Mouse (Mus musculus) liver, embryonic 15.5 days (tissue): Measurements from ENCODE around the gene Card14. TPM values are rescaled to one million over a fixed set of nuclear protein-coding genes. Genes with fewer than 3 reads are reported as not detected.
A peak's percentile ranks its signal among the peaks of the same experiment; 100 is the strongest.

ENCODE experiments used
- ATAC-seq: fragments of 200-750 bp; cut with Nextera tagmentation; 2 replicates; pipeline ENCODE4 v1.8.0; 2017; ENCODE audit warnings: moderate number of reproducible peaks, mild to moderate bottlenecking, moderate library complexity; ENCODE audit not compliant: insufficient read depth
- H3K27ac ChIP-seq: fragments of 300-500 bp; sonication (generic); replicated peaks from 2 replicates; pipeline ENCODE4 v1.5.1; 2015; ENCODE audit warnings: mild to moderate bottlenecking, inconsistent platforms
- H3K27me3 ChIP-seq: fragments of 300-500 bp; sonication (generic); 2 replicates; pipeline ENCODE4 v1.6.1; 2015; ENCODE audit warnings: mild to moderate bottlenecking, inconsistent platforms
- H3K36me3 ChIP-seq: fragments of 300-500 bp; sonication (generic); replicated peaks from 2 replicates; pipeline ENCODE4 v1.6.1; 2015; ENCODE audit warnings: moderate library complexity, mild to moderate bottlenecking, inconsistent platforms
- H3K4me1 ChIP-seq: fragments of 300-500 bp; sonication (generic); replicated peaks from 2 replicates; pipeline ENCODE4 v1.6.1; 2015; ENCODE audit warnings: inconsistent platforms
- H3K4me2 ChIP-seq: fragments of 300-500 bp; sonication (generic); 2 replicates; pipeline ENCODE4 v1.6.1; 2015; ENCODE audit warnings: moderate library complexity, mild to moderate bottlenecking, inconsistent platforms
- H3K4me3 ChIP-seq: fragments of 300-500 bp; sonication (generic); replicated peaks from 2 replicates; pipeline ENCODE4 v1.5.1; 2015; ENCODE audit warnings: mild to moderate bottlenecking, inconsistent platforms
- H3K9ac ChIP-seq: fragments of 300-500 bp; sonication (generic); 2 replicates; pipeline ENCODE4 v1.6.1; 2015; ENCODE audit warnings: moderate library complexity, mild to moderate bottlenecking, inconsistent platforms
- H3K9me3 ChIP-seq: fragments of 300-500 bp; sonication (generic); replicated peaks from 2 replicates; pipeline ENCODE4 v1.6.1; 2016; ENCODE audit warnings: inconsistent platforms
- WGBS: fragments of 180-500 bp; shearing (Covaris S2); methylation state at CpG from one replicate; pipeline ENCODE4 v1.1.7; 2015; ENCODE audit warnings: mixed read lengths; ENCODE audit not compliant: insufficient replicate concordance; 5-methylcytosine and 5-hydroxymethylcytosine counted together
- polyA plus RNA-seq: library from polyadenylated mRNA; unstranded; fragments of >200 nt; fragmentation: Nextera tagmentation; extraction: Ambion mirVana; gene quantifications from 2 replicates; pipeline ENCODE4 v1.2.1, GENCODE M21; 2015

The Card14 gene
- polyA plus RNA-seq, 1 experiment from 2014 or later: 0.21 TPM

GRCm38 (mm10) chr11:119338271-119339059 lies 30.9 kb downstream of the Card14 start:
- no peak overlapping the region for H3K27ac ChIP-seq
- no peaks in the 10 kb centered on the region for H3K9me3 ChIP-seq
- H3K36me3 ChIP-seq: no peaks in the 10 kb centered on the region
- H3K9ac ChIP-seq: no peak overlapping the region
- no peak overlapping the region for H3K4me3 ChIP-seq
- ATAC-seq: no peak
- WGBS: 63% methylated on average over 10 of the region's 10 CpGs
- no peak overlapping the region for H3K4me2 ChIP-seq
- H3K27me3 ChIP-seq: peaks cover 11% of the 10 kb centered on the region
- H3K4me1 ChIP-seq: no peaks in the 10 kb centered on the region

DNA sequence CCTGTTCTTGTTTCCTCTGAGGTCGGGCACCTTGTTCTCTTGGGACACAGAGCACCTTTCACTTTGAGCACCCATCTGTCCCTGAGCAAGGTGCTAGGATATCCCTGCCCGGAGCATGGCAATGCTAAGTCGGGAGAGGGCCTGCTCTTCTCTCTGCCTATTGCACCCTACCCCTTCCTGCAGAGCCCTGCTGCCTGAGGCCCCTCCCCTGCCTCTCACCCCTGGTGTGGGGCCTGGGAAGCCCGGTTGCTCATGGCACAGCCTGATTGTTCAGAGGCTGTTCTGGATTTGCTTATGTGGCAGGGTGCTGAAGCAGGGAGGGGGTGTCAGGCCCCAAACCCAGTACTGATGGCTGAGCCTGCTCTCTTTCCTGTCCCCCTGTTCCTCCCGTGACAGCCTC lies 31.6 kb downstream of the Card14 start:
- no peak overlapping the region for H3K4me3 ChIP-seq
- H3K27ac ChIP-seq: no peak overlapping the region
- no peaks in the 10 kb centered on the region for H3K36me3 ChIP-seq
- peaks cover 5% of the 10 kb centered on the region; the same call in 1 of the 2 replicates for H3K27me3 ChIP-seq
- no peak overlapping the region for H3K9ac ChIP-seq
- H3K4me1 ChIP-seq: no peaks in the 10 kb centered on the region
- H3K9me3 ChIP-seq: no peaks in the 10 kb centered on the region
- ATAC-seq: no peak
- no peak overlapping the region for H3K4me2 ChIP-seq
- 41% methylated on average over 5 of the region's 5 CpGs for WGBS

GRCm38 (mm10) chr11:119339637-119340036 lies 32.1 kb downstream of the Card14 start:
- Histone ChIP-seq H3K27ac (no peak overlapping the region), H3K4me3 (no peak overlapping the region), H3K27me3 (peaks cover 5% of the 10 kb centered on the region; the same call in 1 of the 2 replicates), H3K9me3 (no peaks in the 10 kb centered on the region), H3K36me3 (no peaks in the 10 kb centered on the region), H3K4me2 (no peak overlapping the region), H3K4me1 (no peaks in the 10 kb centered on the region), H3K9ac (no peak overlapping the region)
- WGBS: 4% methylated on average over 5 of the region's 5 CpGs
- ATAC-seq: no peak

DNA sequence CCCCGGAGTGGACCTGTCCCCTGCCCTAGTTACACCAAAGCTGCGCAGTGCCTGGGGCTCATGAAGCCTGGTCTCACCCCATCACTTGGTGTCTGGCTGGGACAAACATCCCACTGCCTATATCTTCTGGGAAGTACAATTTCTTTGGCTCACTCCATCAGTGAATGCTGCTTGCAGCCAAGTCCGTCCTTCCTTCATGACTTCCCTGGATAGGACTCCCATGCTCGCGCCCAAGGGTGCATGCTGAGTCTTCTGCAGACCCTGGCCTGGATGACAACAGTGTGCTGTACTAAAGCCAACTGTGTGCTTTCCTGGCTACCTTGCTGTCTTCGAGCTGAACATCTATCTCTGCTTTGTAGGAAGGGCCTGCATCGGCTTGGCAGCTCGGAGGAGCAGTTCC lies 36.6 kb downstream of the Card14 start:
- Histone ChIP-seq H3K9me3 (no peaks in the 10 kb centered on the region), H3K27ac (no peak overlapping the region), H3K27me3 (no peaks in the 10 kb centered on the region), H3K4me1 (no peaks in the 10 kb centered on the region), H3K4me3 (no peak overlapping the region), H3K4me2 (no peak overlapping the region), H3K36me3 (no peaks in the 10 kb centered on the region), H3K9ac (no peak overlapping the region)
- ATAC-seq: no peak
- 76% methylated on average over 8 of the region's 8 CpGs for whole genome bisulfite sequencing

DNA sequence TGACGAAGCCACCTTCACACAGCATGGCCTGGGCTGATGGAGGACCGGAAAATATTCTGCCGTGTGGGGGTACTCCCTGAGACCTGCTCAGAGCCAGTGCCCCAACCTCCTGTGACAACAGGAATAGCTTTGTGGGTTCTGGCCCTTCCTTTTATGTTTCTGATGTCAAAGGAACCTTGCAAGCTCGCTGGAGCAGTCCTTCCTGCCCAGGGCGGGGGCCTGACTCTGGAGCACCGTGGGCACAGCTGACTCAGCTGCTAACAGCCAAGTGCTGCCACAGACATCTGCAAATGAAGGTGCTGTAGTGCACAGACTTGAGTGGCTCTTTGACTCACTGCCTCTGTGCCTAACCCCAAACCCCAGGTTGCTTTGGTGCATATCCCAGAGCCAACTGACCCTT lies 37.3 kb downstream of the Card14 start:
- 29% methylated on average over 6 of the region's 6 CpGs for WGBS
- no peaks in the 10 kb centered on the region for H3K9me3 ChIP-seq
- ATAC-seq: no peak

GRCm38 (mm10) chr11:119347125-119347524 lies 39.6 kb downstream of the Card14 start:
- H3K9me3 ChIP-seq: no peaks in the 10 kb centered on the region
- no peaks in the 10 kb centered on the region for H3K4me1 ChIP-seq
- H3K27me3 ChIP-seq: no peaks in the 10 kb centered on the region
- ATAC-seq: no peak
- no peak overlapping the region for H3K4me2 ChIP-seq
- H3K27ac ChIP-seq: no peak overlapping the region
- no peak overlapping the region for H3K4me3 ChIP-seq
- WGBS: 23% methylated on average over 4 of the region's 4 CpGs
- H3K9ac ChIP-seq: no peak overlapping the region
- H3K36me3 ChIP-seq: no peaks in the 10 kb centered on the region

More for the DNA sequence above, 37.3 kb downstream of the Card14 start:
- H3K9ac ChIP-seq: no peak overlapping the region
- H3K27ac ChIP-seq: no peak overlapping the region
- no peaks in the 10 kb centered on the region for H3K4me1 ChIP-seq
- no peaks in the 10 kb centered on the region for H3K36me3 ChIP-seq
- no peak overlapping the region for H3K4me3 ChIP-seq
- no peak overlapping the region for H3K4me2 ChIP-seq
- no peaks in the 10 kb centered on the region for H3K27me3 ChIP-seq

GRCm38 (mm10) chr11:119352113-119352512 lies 44.5 kb downstream of the Card14 start:
- Histone ChIP-seq H3K27ac (no peak overlapping the region), H3K4me3 (no peak overlapping the region), H3K4me2 (no peak overlapping the region), H3K9me3 (no peaks in the 10 kb centered on the region), H3K27me3 (peaks cover 3% of the 10 kb centered on the region; the same call in 1 of the 2 replicates), H3K36me3 (no peaks in the 10 kb centered on the region), H3K9ac (no peak overlapping the region), H3K4me1 (peaks cover 25% of the 10 kb centered on the region)
- no peak for ATAC-seq
- 24% methylated on average over 7 of the region's 7 CpGs for WGBS

DNA sequence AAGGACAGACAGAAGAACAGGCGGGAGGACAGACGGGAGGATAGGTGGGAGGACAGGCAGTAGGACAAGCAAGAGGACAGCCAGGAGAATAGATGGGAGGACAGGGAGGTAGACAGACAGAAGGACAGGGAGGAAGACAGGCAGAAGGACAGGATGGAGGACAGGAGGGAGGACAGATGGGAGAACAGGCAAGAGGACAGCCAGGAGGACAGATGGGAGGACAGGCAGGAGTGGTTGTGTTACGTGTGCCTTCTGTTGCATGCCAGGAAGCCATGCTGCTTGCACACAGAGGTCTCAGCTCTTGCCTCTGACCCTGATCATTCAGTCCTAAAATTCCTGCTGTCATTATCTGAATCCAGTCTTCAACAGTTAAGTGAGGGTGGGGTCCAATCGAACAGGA lies 46.4 kb downstream of the Card14 start:
- WGBS: 68% methylated on average over 4 of the region's 4 CpGs
- Histone ChIP-seq H3K9ac (no peak overlapping the region), H3K27ac (no peak overlapping the region), H3K36me3 (no peaks in the 10 kb centered on the region), H3K4me2 (peak overlapping the region; percentile 93; the same call in 1 of the 2 replicates), H3K4me3 (no peak overlapping the region), H3K9me3 (no peaks in the 10 kb centered on the region), H3K4me1 (peaks cover 25% of the 10 kb centered on the region), H3K27me3 (peaks cover 6% of the 10 kb centered on the region; the same call in 1 of the 2 replicates)
- ATAC-seq: no peak

DNA sequence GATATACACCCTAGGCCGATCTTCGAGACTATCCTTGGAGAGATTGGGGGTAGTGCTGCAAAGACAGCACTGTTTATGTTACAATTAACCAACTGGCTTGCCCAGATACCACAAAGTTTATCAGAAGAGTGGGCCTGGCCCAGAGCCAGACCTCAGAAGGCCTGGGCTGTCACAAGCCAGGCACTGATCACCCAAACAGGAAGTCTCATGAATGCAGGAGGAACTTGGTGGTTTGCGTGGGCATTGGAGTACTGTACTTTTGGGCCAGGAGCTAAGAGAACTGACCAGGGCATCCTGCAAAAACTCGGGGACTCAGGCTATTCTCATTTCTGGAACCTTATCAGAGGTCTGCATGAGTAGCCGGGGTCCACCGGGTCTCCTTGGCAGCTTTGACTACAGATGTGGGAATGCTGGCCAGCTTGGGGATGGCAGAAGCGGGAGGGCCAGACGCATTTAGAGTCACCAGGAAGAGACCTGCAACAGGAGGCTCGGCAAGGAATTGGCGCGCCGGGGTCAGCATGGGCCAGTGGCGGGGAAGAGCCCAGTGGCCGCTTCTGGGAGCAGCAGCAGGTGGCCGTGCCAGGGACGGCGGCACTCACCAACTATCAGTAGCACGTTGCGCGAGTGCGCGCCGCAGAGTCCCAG lies 47.4 kb downstream of the Card14 start:
- Histone ChIP-seq H3K4me1 (peaks cover 25% of the 10 kb centered on the region), H3K27me3 (peaks cover 6% of the 10 kb centered on the region; the same call in 1 of the 2 replicates), H3K9ac (peak overlapping the region; percentile 61; the same call in 1 of the 2 replicates), H3K4me3 (peak overlapping the region; percentile 70), H3K27ac (peak overlapping the region; percentile 78), H3K36me3 (no peaks in the 10 kb centered on the region), H3K9me3 (no peaks in the 10 kb centered on the region), H3K4me2 (peak overlapping the region; percentile 93)
- 1% methylated on average over 23 of the region's 23 CpGs for WGBS
- ATAC-seq: peak; percentile 71

DNA sequence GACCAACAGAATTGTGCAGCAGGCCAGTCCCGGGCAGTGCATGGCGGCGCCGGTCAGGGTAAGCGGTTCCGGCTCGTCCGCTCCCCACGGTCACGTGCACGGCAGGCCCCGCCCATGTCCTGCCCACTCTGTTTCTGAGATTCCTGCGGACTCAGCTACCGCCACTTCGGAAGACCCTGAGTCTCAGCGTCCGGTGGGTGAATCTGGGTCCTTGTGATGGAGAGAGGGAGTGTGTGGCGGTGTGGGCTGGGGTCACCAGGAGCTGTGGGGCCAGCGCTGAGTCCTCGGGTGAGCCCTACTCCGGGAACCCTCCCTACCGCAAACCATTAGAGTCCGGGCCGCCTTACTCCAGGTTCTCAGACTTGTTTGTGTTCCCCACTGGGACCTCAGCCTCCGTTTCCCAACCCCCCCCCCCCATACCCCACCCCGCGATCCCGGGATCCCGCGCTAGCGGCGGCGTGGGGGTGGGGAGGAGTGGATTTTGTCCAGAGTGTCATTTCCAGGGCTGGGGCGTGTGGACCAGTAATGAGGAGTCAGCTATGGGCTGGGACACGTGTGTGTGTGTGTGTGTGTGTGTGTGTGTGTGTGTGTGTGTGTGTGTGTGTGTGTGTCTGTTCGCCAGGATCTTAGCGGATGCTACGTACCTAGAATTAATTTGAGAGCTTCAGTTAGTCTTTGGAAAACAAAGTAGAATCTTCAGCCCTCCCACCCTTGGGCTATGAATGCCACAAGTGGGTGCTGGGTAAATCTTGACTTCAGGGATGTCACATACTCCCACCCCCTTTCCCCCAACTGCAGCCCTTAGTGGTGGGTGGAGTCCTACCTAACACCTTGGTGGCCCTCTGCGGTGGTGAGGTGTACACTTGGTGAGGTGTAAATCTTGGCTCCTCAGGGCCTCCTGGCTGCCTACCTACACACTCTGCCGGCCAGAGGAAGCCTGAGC lies 48.1 kb downstream of the Card14 start, which contains the start of the genes Sgsh and Slc26a11:
Gene Sgsh (minus strand): TSS at position 94 of the 943 bp plus-strand sequence.
Gene Slc26a11 (plus strand): TSS at position 115 of the 943 bp plus-strand sequence.
- no peaks in the 10 kb centered on the region for H3K36me3 ChIP-seq
- 3% methylated on average over 39 of the region's 40 CpGs for WGBS
- H3K4me2 ChIP-seq: peak within 1 kb of the TSS; percentile 93
- H3K4me1 ChIP-seq: peaks cover 25% of the 10 kb centered on the region
- no peaks in the 10 kb centered on the region for H3K9me3 ChIP-seq
- H3K27me3 ChIP-seq: peaks cover 6% of the 10 kb centered on the region; the same call in 1 of the 2 replicates
- H3K27ac ChIP-seq: peak within 1 kb of the TSS; percentile 78
- peak within 1 kb of the TSS; percentile 70 for H3K4me3 ChIP-seq
- peak within 1 kb of the TSS; percentile 61 for H3K9ac ChIP-seq
- ATAC-seq: peak; percentile 83
